Mouse (Mus musculus) stomach, embryonic 14.5 days (tissue): ENCODE measurements around the gene Vasp. TPM values are rescaled to one million over a fixed set of nuclear protein-coding genes. Genes with fewer than 3 reads are reported as not detected.

Source experiments
- ATAC-seq: fragments of 200-750 bp; cut with Nextera tagmentation; 2 replicates; pipeline ENCODE4 v1.8.0; 2017; ENCODE audit warnings: low read depth, moderate TSS enrichment; ENCODE audit not compliant: insufficient number of reproducible peaks, insufficient read depth, low FRiP score
- H3K27ac ChIP-seq: fragments of 300-500 bp; sonication (generic); 2 replicates; pipeline ENCODE4 v1.5.1; 2014; ENCODE audit warnings: mild to moderate bottlenecking, low read length, moderate library complexity, mixed read lengths
- H3K27me3 ChIP-seq: fragments of 300-500 bp; sonication (generic); 2 replicates; pipeline ENCODE4 v1.6.1; 2014; ENCODE audit warnings: low read length, control low read depth, mixed read lengths; ENCODE audit not compliant: control insufficient read depth, insufficient read depth
- H3K36me3 ChIP-seq: fragments of 300-500 bp; sonication (generic); 2 replicates; pipeline ENCODE4 v1.6.1; 2014; ENCODE audit warnings: mild to moderate bottlenecking, control low read depth, low read length, moderate library complexity, mixed read lengths; ENCODE audit not compliant: control insufficient read depth, insufficient read depth
- H3K4me1 ChIP-seq: fragments of 300-500 bp; sonication (generic); 2 replicates; pipeline ENCODE4 v1.6.1; 2014; ENCODE audit warnings: low read length, control low read depth, mixed read lengths; ENCODE audit not compliant: control insufficient read depth, insufficient read depth
- H3K4me2 ChIP-seq: fragments of 300-500 bp; sonication (generic); replicated peaks from 2 replicates; pipeline ENCODE4 v1.6.1; 2014; ENCODE audit warnings: low read depth, low read length, control low read depth
- H3K4me3 ChIP-seq: fragments of 300-500 bp; sonication (generic); 2 replicates; pipeline ENCODE4 v1.5.1; 2014; ENCODE audit warnings: low read depth, low read length, control low read depth
- H3K9ac ChIP-seq: fragments of 300-500 bp; sonication (generic); replicated peaks from 2 replicates; pipeline ENCODE4 v1.6.1; 2014; ENCODE audit warnings: low read depth, mild to moderate bottlenecking, control low read depth, low read length, moderate library complexity, mixed read lengths
- H3K9me3 ChIP-seq: fragments of 300-500 bp; sonication (generic); 2 replicates; pipeline ENCODE4 v1.6.1; 2016; ENCODE audit warnings: low read depth, low read length, control low read depth; ENCODE audit not compliant: control insufficient read depth
- WGBS: fragments of 180-500 bp; shearing (Covaris S2); extraction: QIAGEN DNeasy Blood & Tissue Kit; methylation state at CpG from one replicate; pipeline ENCODE4 v1.1.7; 2014; 5-methylcytosine and 5-hydroxymethylcytosine counted together
- polyA plus RNA-seq: library from polyadenylated mRNA; unstranded; fragments of >200 nt; fragmentation: Nextera tagmentation; extraction: Ambion mirVana; gene quantifications from 2 replicates; pipeline ENCODE4 v1.2.1, GENCODE M21; 2014

The Vasp gene
- polyA plus RNA-seq, 1 experiment from 2014 or later, result 48.1 TPM

DNA sequence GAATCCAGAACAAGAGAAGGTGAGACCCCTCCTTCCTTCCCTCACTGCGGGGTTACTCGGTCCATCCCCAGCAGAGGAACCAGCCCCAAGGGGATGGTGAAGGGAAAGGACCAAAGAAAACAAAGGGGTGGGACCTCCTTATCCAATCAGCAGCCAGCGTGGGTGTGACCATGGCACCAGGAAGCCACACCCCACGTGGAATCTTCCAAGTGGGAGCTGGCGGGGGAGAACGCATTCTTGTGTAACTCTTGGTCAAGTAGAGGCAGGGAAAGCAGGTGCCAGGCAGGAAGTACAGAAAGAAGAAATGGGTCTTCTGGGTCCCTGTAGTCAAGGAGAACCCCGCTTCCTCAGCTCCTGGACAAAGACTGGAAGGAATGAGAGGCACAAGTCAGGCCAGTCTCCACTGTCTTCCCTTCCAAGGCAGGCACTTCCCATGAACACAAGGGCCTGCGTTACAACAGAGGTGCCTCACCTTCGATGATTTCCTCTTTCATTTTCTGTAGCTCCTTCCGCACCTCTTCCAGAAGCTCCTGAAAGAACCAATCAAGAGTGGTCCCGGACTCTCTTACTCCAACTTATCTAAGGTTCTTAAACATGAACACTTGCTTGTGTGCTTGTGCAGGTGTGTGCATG is 14.1 kb downstream of the Vasp start:
- WGBS, result 40% methylated on average over 11 of the region's 11 CpGs
- Histone ChIP-seq H3K27ac (no peak overlapping the region), H3K4me3 (no peak overlapping the region), H3K27me3 (no peaks in the 10 kb centered on the region), H3K4me1 (no peaks in the 10 kb centered on the region), H3K4me2 (no peak overlapping the region), H3K36me3 (peaks cover 62% of the 10 kb centered on the region), H3K9me3 (no peaks in the 10 kb centered on the region), H3K9ac (no peak overlapping the region)
- ATAC-seq, result peak; percentile 82; the same call in 1 of the 2 replicates

DNA sequence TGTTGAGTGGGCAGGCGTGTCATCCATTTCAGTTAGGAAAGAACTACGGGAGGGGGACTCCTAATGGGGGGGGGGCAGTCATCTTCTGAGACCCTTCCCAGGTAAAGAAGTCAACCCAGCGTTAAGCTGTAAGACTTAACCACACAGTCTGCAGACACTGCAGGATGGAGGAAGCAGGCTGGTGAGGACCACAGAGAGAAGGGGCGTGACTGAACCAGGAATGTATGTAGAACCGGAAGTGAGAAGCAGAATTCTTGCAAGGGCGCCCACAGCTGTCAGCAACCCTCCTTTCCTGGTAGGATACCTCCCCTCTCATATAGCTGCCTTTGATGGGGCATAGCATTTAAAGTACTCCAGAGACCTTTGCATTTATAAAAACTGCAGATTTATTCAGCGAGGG is 15.1 kb downstream of the Vasp start:
- Histone ChIP-seq H3K27ac (no peak overlapping the region), H3K9me3 (no peaks in the 10 kb centered on the region), H3K36me3 (peaks cover 55% of the 10 kb centered on the region), H3K4me2 (no peak overlapping the region), H3K4me3 (no peak overlapping the region), H3K4me1 (no peaks in the 10 kb centered on the region), H3K27me3 (no peaks in the 10 kb centered on the region), H3K9ac (no peak overlapping the region)
- ATAC-seq, result no peak
- WGBS, result 86% methylated on average over 7 of the region's 7 CpGs

DNA sequence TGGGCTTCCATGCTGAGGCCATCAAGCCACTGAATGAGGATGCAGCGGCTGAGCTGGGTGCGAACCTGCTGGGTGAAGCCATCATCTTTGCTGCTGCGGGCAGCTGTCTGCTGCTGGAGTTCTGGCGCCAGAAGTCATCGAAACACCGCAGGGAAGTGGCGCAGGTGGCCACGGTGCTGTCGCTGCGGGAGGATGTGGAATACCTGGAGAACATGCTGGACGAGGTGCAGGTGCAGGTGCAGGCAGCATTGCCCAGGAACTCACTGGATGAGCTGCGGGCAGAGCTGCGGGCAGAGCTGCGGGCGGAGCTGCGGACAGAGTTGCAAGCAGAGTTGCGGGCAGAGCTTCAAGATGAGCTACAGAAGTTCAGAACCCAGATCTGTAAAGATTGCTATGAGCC is 16.2 kb downstream of the Vasp start:
- Histone ChIP-seq H3K9ac (no peak overlapping the region), H3K4me2 (no peak overlapping the region), H3K36me3 (peaks cover 44% of the 10 kb centered on the region), H3K4me1 (no peaks in the 10 kb centered on the region), H3K27ac (no peak overlapping the region), H3K27me3 (no peaks in the 10 kb centered on the region), H3K9me3 (no peaks in the 10 kb centered on the region), H3K4me3 (no peak overlapping the region)
- WGBS, result 85% methylated on average over 17 of the region's 17 CpGs
- ATAC-seq, result no peak

GRCm38 (mm10) chr7:19253437-19253836 is 18.2 kb downstream of the Vasp start:
- Histone ChIP-seq H3K27me3 (no peaks in the 10 kb centered on the region), H3K36me3 (peaks cover 25% of the 10 kb centered on the region), H3K4me3 (no peak overlapping the region), H3K27ac (no peak overlapping the region), H3K4me2 (no peak overlapping the region), H3K9me3 (no peaks in the 10 kb centered on the region), H3K9ac (no peak overlapping the region), H3K4me1 (no peaks in the 10 kb centered on the region)
- no peak for ATAC-seq
- 71% methylated on average over 5 of the region's 5 CpGs for WGBS

DNA sequence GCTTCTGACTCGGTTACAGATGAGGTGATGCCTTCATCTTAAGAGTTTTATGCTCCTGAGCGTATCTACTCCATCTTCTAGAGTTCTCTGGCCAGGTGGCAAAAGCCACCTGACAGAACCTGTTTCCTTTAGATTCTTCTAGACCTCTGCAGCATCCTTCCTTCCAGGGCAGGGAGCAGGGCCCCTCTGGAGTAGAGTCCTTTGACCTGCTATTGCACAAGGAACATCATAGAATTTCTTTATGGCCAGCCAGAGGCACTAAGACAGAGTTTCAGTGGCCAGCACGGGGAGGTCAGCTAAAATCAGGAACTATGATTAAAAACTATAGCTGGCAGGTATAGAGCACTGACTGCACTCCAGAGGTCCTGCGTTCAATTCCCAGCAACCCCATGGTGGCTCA is 19.5 kb downstream of the Vasp start:
- H3K4me1 ChIP-seq, result no peaks in the 10 kb centered on the region
- WGBS, result 84% methylated on average over 4 of the region's 4 CpGs
- no peak for ATAC-seq
- no peak overlapping the region for H3K4me3 ChIP-seq
- no peak overlapping the region for H3K4me2 ChIP-seq
- no peaks in the 10 kb centered on the region for H3K9me3 ChIP-seq
- H3K27me3 ChIP-seq, result no peaks in the 10 kb centered on the region
- H3K9ac ChIP-seq, result no peak overlapping the region
- no peak overlapping the region for H3K27ac ChIP-seq
- peaks cover 16% of the 10 kb centered on the region; the same call in 1 of the 2 replicates for H3K36me3 ChIP-seq

GRCm38 (mm10) chr7:19247511-19247910 is 24.1 kb downstream of the Vasp start:
- Histone ChIP-seq H3K36me3 (peaks cover 13% of the 10 kb centered on the region; the same call in 1 of the 2 replicates), H3K4me3 (no peak overlapping the region), H3K4me1 (no peaks in the 10 kb centered on the region), H3K27me3 (no peaks in the 10 kb centered on the region), H3K9me3 (no peaks in the 10 kb centered on the region), H3K4me2 (no peak overlapping the region), H3K9ac (no peak overlapping the region), H3K27ac (no peak overlapping the region)
- 93% methylated on average over 2 of the region's 2 CpGs for WGBS
- no peak for ATAC-seq

- no peak overlapping the region for H3K27ac ChIP-seq
- H3K4me3 ChIP-seq, result no peak overlapping the region
- no peaks in the 10 kb centered on the region for H3K4me1 ChIP-seq
- WGBS, result 93% methylated on average over 1 of the region's 1 CpGs
- no peak for ATAC-seq
- no peaks in the 10 kb centered on the region for H3K27me3 ChIP-seq
- H3K4me2 ChIP-seq, result no peak overlapping the region
- no peak overlapping the region for H3K9ac ChIP-seq
- peaks cover 13% of the 10 kb centered on the region; the same call in 1 of the 2 replicates for H3K36me3 ChIP-seq
- no peaks in the 10 kb centered on the region for H3K9me3 ChIP-seq
Measured at GRCm38 (mm10) chr7:19246855-19247254, 24.8 kb downstream of the Vasp start.

DNA sequence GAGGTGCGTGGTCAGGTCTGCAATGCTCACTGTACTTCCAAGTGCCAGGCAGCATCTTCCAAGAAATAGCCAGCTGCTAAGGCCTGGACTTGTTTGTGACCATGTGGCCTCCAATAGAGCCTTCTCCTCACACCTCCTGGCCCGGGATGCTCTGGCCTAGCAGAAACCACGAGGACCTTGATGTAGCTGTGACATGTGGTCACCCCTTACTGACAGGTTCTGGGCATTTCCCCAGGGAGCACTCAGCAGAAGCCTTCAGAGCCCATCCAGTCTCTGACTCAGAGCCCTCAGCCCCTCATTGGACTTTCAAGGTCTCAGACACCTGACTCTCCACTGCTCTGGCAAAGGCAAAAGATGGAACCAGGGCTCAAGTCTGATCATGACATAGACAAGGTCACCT is 26.5 kb downstream of the Vasp start:
- H3K4me3 ChIP-seq, result no peak overlapping the region
- H3K9me3 ChIP-seq, result no peaks in the 10 kb centered on the region
- no peak overlapping the region for H3K9ac ChIP-seq
- no peaks in the 10 kb centered on the region for H3K27me3 ChIP-seq
- ATAC-seq, result no peak
- H3K36me3 ChIP-seq, result peaks cover 13% of the 10 kb centered on the region
- no peak overlapping the region for H3K4me2 ChIP-seq
- no peak overlapping the region for H3K27ac ChIP-seq
- WGBS, result 81% methylated on average over 3 of the region's 3 CpGs
- H3K4me1 ChIP-seq, result no peaks in the 10 kb centered on the region

DNA sequence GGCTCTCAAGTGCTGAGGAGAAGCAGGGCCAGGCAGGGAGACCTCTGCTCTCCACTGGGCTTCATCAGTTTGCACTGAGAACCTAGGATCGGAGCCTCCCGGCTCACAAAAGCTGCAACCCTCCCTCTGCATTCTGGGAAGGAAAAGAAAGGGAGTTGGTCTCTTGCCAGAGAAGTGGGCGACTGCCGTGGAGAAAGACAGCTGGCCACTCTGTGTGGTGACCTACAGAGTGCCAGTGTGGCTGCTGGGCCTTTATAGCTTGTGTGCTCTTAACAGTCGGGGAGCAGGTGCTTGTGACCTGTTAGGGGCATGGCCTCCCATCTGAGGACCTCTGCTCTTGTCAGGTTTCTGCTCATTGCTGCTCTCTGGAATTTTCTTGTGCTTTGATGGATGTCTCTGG is 27.8 kb downstream of the Vasp start:
- no peak for ATAC-seq
- Histone ChIP-seq H3K27ac (no peak overlapping the region), H3K4me1 (peaks cover 8% of the 10 kb centered on the region; the same call in 1 of the 2 replicates), H3K4me2 (no peak overlapping the region), H3K27me3 (no peaks in the 10 kb centered on the region), H3K9ac (no peak overlapping the region), H3K9me3 (no peaks in the 10 kb centered on the region), H3K36me3 (peaks cover 13% of the 10 kb centered on the region), H3K4me3 (no peak overlapping the region)
- 84% methylated on average over 5 of the region's 5 CpGs for WGBS
